Mouse (Mus musculus) forebrain, embryonic 11.5 days (tissue): ENCODE measurements around the gene Gm9964. TPM values are rescaled to one million over a fixed set of nuclear protein-coding genes. Genes with fewer than 3 reads are reported as not detected.
"Not testable (repeated sequence)": the region's sequence is repeated elsewhere in the genome, so short reads cannot be mapped to it uniquely, and the experiment has no call there.

Experiments
- ATAC-seq: fragments of 200-750 bp; cut with Nextera tagmentation; replicated peaks from 2 replicates; pipeline ENCODE4 v1.8.0; 2017; ENCODE audit warnings: moderate TSS enrichment; ENCODE audit not compliant: low FRiP score
- DNase-seq: peaks from one replicate; pipeline ENCODE4 v3.0.0-alpha.2; 2017; ENCODE audit warnings: low spot score
- H3K27ac ChIP-seq: fragments of 300-500 bp; sonication (generic); 2 replicates; pipeline ENCODE4 v1.5.1; 2014; ENCODE audit warnings: low read depth, low read length
- H3K27me3 ChIP-seq: fragments of 300-500 bp; sonication (generic); 2 replicates; pipeline ENCODE4 v1.6.1; 2014; ENCODE audit warnings: mild to moderate bottlenecking, low read length, mixed read lengths; ENCODE audit not compliant: control insufficient read depth, insufficient read depth
- H3K36me3 ChIP-seq: fragments of 300-500 bp; sonication (generic); 2 replicates; pipeline ENCODE4 v1.6.1; 2014; ENCODE audit warnings: mild to moderate bottlenecking, low read length, moderate library complexity, mixed read lengths; ENCODE audit not compliant: control insufficient read depth, insufficient read depth
- H3K4me1 ChIP-seq: fragments of 300-500 bp; sonication (generic); replicated peaks from 2 replicates; pipeline ENCODE4 v1.6.1; 2014; ENCODE audit warnings: low read length, mixed read lengths; ENCODE audit not compliant: control insufficient read depth, insufficient read depth
- H3K4me2 ChIP-seq: fragments of 300-500 bp; sonication (generic); 2 replicates; pipeline ENCODE4 v1.6.1; 2014; ENCODE audit warnings: low read depth, mild to moderate bottlenecking, low read length, moderate library complexity, mixed read lengths; ENCODE audit not compliant: severe bottlenecking
- H3K4me3 ChIP-seq: fragments of 300-500 bp; sonication (generic); 2 replicates; pipeline ENCODE4 v1.5.1; 2014; ENCODE audit warnings: low read depth, low read length
- H3K9ac ChIP-seq: fragments of 300-500 bp; sonication (generic); 2 replicates; pipeline ENCODE4 v1.6.1; 2014; ENCODE audit warnings: low read length
- H3K9me3 ChIP-seq: fragments of 300-500 bp; sonication (generic); 2 replicates; pipeline ENCODE4 v1.6.1; 2016; ENCODE audit warnings: low read length, mixed read lengths; ENCODE audit not compliant: control insufficient read depth
- WGBS: fragments of 180-500 bp; shearing (Covaris S2); extraction: QIAGEN DNeasy Blood & Tissue Kit; methylation state at CpG from one replicate; pipeline ENCODE4 v1.1.7; 2014; 5-methylcytosine and 5-hydroxymethylcytosine counted together
- polyA plus RNA-seq: library from polyadenylated mRNA; unstranded; fragments of >200 nt; fragmentation: Nextera tagmentation; extraction: Ambion mirVana; gene quantifications from 2 replicates; pipeline ENCODE4 v1.2.1, GENCODE M21; 2014

Gm9964 gene
- polyA plus RNA-seq, 1 experiment from 2014 or later, result not detected

DNA sequence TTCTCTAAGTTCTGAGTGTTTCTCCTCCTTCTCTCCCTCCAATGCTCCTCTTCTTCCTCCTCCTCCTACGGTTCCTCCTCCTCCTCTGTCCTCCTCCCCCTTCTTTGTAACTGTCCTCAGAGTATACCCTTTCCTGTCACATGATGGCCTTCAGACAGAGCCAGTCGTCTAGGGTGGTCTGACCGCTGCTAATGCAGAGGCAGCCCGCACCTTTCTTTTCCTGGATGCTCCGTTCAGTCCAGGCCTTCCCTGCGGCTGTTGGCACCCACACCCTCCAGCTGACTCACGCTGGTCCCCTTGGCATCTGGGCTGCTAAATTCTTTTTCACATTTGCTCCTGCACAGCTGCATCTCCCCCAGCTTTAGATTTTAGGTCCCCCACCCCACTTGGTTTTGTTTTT lies 9.8 kb upstream of the Gm9964 start:
- Histone ChIP-seq H3K27me3 (no peaks in the 10 kb centered on the region), H3K4me1 (peaks cover 18% of the 10 kb centered on the region), H3K9ac (peak overlapping the region; percentile 16; the same call in 1 of the 2 replicates), H3K9me3 (no peaks in the 10 kb centered on the region), H3K4me2 (no peak overlapping the region), H3K4me3 (no peak overlapping the region), H3K27ac (peak overlapping the region; percentile 20), H3K36me3 (no peaks in the 10 kb centered on the region)
- WGBS, result 32% methylated on average over 7 of the region's 7 CpGs
- ATAC-seq (no peak; the same call in 1 of the 2 replicates), DNase-seq (no peak)

DNA sequence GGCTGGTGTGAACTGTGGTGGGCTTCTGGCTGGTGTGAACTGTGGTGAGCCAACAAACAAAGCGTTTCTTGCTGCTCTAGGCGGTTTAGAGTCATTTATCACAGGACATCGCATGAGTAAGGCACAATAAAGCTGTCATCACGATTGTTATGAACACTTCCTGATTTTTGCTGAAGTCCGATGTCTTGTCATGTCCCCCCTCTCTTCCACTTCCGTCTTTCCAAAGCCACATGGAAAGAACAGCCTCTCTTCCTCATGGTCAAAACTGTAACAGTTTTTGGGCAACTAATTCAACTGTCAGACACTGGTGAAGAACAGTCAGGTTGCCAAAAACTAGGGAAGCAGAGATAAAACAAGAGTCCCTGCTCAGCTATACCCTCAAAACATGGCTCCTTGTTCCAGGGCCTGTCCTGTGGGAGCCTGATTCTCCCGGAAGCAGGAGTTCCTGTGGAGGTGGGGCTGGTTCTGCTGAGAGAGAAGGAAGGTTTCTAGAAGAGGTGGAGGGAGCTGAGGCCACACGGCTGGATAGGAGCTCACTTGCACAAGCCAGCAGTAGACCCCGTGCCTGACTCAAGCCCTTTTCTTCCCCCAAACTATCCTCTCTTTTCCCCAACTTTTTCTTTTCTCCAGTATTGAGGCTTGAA lies 9.1 kb upstream of the Gm9964 start:
- 88% methylated on average over 9 of the region's 9 CpGs for WGBS
- ATAC-seq (no peak), DNase-seq (no peak)
- H3K27me3 ChIP-seq, result no peaks in the 10 kb centered on the region
- no peaks in the 10 kb centered on the region for H3K36me3 ChIP-seq
- H3K4me1 ChIP-seq, result peaks cover 18% of the 10 kb centered on the region
- no peak overlapping the region for H3K4me3 ChIP-seq
- no peaks in the 10 kb centered on the region for H3K9me3 ChIP-seq
- no peak overlapping the region for H3K27ac ChIP-seq
- no peak overlapping the region for H3K4me2 ChIP-seq
- H3K9ac ChIP-seq, result no peak overlapping the region

DNA sequence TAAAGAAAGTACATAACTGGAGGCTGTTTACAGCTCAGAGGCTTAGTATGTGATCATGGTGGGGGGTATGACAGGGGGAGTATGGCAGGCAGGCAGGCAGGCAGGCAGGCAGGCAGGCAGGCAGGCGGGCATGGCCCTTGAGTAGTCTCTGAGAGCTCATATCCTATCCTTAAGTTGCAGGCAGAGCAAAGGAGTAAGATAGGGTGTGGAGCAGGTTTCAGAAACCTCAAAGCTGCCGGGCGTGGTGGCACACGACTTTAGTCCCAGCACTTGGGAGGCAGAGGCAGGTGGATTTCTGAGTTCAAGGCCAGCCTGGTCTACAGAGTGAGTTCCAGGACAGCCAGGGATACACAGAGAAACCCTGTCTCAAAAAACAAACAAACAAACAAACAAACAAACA lies 7.5 kb upstream of the Gm9964 start:
- not testable (repeated sequence) for H3K4me3 ChIP-seq, H3K27me3 ChIP-seq, ATAC-seq, H3K9ac ChIP-seq, H3K9me3 ChIP-seq, DNase-seq, H3K36me3 ChIP-seq, H3K4me2 ChIP-seq, H3K27ac ChIP-seq
- H3K4me1 ChIP-seq, result peaks cover 18% of the 10 kb centered on the region
- 91% methylated on average over 4 of the region's 4 CpGs for WGBS

DNA sequence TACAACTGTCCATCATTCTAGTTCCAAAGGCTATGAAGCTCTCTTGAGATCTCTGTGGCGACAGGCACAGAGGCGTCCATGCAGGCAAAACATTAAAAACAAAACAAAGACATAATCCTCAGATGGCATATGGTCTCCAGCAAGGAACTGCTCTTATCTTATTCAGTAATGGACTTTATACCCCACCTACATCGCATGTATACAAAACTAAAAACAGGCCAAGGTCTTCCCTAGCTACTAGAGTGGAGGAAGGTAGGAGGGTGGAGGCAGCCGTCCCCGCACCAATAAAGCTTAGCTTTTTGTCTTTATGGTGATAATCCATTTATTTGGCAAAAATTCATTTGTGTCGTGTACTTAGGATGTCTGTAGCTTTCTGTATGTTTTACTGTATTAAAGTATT lies 6.4 kb upstream of the Gm9964 start:
- Histone ChIP-seq H3K27me3 (no peaks in the 10 kb centered on the region), H3K27ac (no peak overlapping the region), H3K4me3 (no peak overlapping the region), H3K4me1 (peaks cover 15% of the 10 kb centered on the region), H3K4me2 (no peak overlapping the region), H3K9me3 (no peaks in the 10 kb centered on the region), H3K36me3 (no peaks in the 10 kb centered on the region), H3K9ac (no peak overlapping the region)
- no peak for DNase-seq
- 85% methylated on average over 6 of the region's 6 CpGs for WGBS
- no peak for ATAC-seq

DNA sequence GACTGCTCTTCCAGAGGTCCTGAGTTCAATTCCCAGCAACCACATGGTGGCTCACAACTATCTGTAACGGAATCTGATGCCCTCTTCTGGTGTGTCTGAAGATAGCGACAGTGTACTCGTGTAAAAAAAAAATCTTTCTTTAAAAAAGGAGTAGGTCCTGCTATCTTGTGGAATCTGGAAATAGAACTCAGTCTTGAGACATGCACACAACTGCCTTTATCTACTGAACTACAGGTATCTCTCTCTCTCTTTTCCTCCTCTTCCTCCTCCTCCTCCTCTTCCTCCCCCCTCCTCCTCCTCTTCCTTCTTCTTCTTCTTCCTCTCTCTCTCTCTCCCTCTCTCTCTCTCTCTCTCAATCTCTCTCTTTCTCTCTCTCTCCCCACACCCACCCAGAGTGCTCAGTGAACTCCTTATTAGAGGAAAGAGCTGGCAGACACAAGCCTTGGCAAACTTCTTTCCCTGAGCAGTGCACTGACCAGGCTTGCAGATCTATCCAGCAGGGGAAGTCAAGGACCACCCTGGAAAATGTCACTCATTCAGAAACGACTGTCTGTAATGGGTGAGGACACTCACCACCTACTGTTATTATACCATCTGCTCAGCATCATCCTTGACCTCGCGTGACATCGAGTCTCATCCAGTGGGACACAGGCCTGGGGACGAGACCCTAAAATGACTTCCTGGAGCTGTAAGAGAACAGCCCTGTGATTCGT lies 3.2 kb upstream of the Gm9964 start:
- Histone ChIP-seq H3K4me2 (no peak overlapping the region), H3K4me3 (no peak overlapping the region), H3K9me3 (no peaks in the 10 kb centered on the region), H3K27me3 (no peaks in the 10 kb centered on the region), H3K36me3 (no peaks in the 10 kb centered on the region), H3K4me1 (no peaks in the 10 kb centered on the region), H3K9ac (no peak overlapping the region), H3K27ac (no peak overlapping the region)
- ATAC-seq, result no peak
- 84% methylated on average over 9 of the region's 9 CpGs for WGBS
- DNase-seq, result no peak

DNA sequence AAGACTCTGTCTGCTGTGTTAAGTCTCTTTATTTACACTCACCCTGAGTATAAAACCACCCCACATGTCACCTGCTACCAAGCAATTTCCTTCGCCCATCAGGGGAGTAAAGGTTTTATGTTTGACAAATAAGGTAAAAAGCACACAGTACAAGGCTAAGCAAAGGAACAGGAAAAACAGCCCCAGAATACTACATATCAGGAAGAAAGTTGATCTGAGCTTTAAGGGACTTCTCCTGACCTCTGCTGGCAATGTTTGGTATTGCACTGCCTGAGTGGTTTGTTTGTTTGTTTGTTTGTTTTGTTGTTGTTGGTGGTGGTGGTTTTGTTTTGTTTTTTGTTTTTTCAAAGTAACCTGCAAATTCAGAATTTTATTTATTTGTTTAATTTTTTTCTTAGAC lies 539 bp downstream of the Gm9964 start:
- Histone ChIP-seq H3K27me3 (no peaks in the 10 kb centered on the region), H3K9ac (no peak overlapping the region), H3K4me3 (no peak overlapping the region), H3K27ac (no peak overlapping the region), H3K36me3 (no peaks in the 10 kb centered on the region), H3K4me2 (no peak overlapping the region), H3K4me1 (no peaks in the 10 kb centered on the region), H3K9me3 (no peaks in the 10 kb centered on the region)
- WGBS, result 76% methylated on average over 1 of the region's 1 CpGs
- ATAC-seq, result no peak
- DNase-seq, result peak; percentile 66

DNA sequence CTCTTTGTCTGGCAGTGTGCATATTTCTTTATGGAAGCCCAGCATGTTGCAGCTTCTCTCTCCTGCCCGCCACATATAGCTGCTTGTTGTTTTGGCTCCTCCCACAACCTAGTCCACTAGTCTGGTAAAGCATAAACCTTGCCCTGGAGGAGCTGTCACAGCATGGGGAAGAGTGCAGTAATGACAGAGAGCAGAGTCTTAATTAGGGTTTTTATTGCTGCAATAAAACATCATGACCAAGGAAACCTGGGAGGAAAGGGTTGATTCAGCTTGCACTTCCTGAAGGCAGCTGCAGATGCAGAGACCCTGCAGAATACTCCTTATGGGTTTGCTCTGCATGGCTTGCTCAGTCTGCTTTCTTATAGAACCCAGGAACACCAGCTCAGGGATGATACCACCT lies 2.7 kb downstream of the Gm9964 start:
- H3K36me3 ChIP-seq, result no peaks in the 10 kb centered on the region
- DNase-seq (no peak), ATAC-seq (no peak)
- no peak overlapping the region for H3K27ac ChIP-seq
- WGBS, result 57% methylated on average over 1 of the region's 1 CpGs
- no peaks in the 10 kb centered on the region for H3K27me3 ChIP-seq
- no peak overlapping the region for H3K4me3 ChIP-seq
- H3K4me1 ChIP-seq, result no peaks in the 10 kb centered on the region
- H3K9me3 ChIP-seq, result no peaks in the 10 kb centered on the region
- no peak overlapping the region for H3K9ac ChIP-seq
- H3K4me2 ChIP-seq, result no peak overlapping the region

DNA sequence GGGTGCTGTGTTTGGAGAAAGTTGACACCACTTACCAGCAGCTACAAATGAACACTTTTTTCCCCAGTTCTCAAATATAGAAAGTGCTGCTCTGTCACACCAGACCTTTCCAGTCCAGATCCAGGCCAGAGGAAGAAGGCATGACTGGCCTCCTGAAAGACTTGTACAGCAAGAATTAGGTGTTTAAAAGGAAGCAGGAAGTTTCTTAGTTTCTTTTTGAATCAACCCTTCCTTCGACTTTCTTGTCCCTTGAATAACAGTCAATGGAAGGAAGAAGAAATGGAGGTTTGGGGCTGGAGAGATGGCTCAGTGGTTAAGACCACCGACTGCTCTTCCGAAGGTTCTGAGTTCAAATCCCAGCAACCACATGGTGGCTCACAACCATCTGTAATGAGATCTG lies 3.7 kb downstream of the Gm9964 start:
- no peaks in the 10 kb centered on the region for H3K36me3 ChIP-seq
- H3K9ac ChIP-seq, result no peak overlapping the region
- DNase-seq (no peak), ATAC-seq (no peak)
- 90% methylated on average over 3 of the region's 3 CpGs for WGBS
- H3K4me3 ChIP-seq, result no peak overlapping the region
- H3K9me3 ChIP-seq, result no peaks in the 10 kb centered on the region
- H3K4me2 ChIP-seq, result no peak overlapping the region
- H3K27ac ChIP-seq, result no peak overlapping the region
- H3K27me3 ChIP-seq, result no peaks in the 10 kb centered on the region
- no peaks in the 10 kb centered on the region for H3K4me1 ChIP-seq

DNA sequence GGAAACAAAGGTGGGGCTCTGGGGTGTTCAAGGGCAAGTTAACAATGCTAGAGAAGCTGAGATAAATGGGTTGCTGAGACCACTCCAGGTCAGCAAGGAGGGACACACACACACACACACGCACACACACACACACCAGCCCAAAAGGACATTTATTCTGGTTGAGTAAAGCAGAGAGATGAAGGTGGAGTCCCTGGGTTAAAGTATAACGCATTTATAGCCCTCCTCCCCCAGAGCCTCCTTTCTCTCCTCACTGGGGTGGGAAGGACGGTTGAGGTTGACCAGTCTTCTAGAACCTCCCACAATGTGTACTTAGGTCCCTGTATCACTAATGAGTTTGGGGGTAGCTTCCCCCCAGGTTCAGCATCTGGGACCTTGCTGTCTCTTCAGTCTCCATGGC lies 4.6 kb downstream of the Gm9964 start:
- DNase-seq (no peak), ATAC-seq (no peak)
- Histone ChIP-seq H3K4me1 (no peaks in the 10 kb centered on the region), H3K27me3 (no peaks in the 10 kb centered on the region), H3K9ac (no peak overlapping the region), H3K9me3 (no peaks in the 10 kb centered on the region), H3K4me3 (no peak overlapping the region), H3K36me3 (no peaks in the 10 kb centered on the region), H3K4me2 (no peak overlapping the region), H3K27ac (no peak overlapping the region)
- 74% methylated on average over 3 of the region's 3 CpGs for WGBS
